Mouse (Mus musculus) hindbrain, embryonic 16.5 days (tissue): ENCODE data around the gene Cdkl1. TPM values are rescaled to one million over a fixed set of nuclear protein-coding genes. Genes with fewer than 3 reads are reported as not detected.

Experiments used
- ATAC-seq: fragments of 200-750 bp; cut with Nextera tagmentation; 2 replicates; pipeline ENCODE4 v1.8.0; 2017; ENCODE audit warnings: moderate TSS enrichment, moderate library complexity
- H3K27ac ChIP-seq: fragments of 300-500 bp; sonication (generic); 2 replicates; pipeline ENCODE4 v1.5.1; 2014; ENCODE audit warnings: low read depth, mild to moderate bottlenecking, control low read depth, low read length, moderate library complexity
- H3K27me3 ChIP-seq: fragments of 300-500 bp; sonication (generic); replicated peaks from 2 replicates; pipeline ENCODE4 v1.6.1; 2014; ENCODE audit warnings: low read length; ENCODE audit not compliant: control insufficient read depth, insufficient read depth
- H3K36me3 ChIP-seq: fragments of 300-500 bp; sonication (generic); 2 replicates; pipeline ENCODE4 v1.6.1; 2014; ENCODE audit warnings: mild to moderate bottlenecking, low read length, moderate library complexity, mixed read lengths; ENCODE audit not compliant: control insufficient read depth, insufficient read depth
- H3K4me1 ChIP-seq: fragments of 300-500 bp; sonication (generic); 2 replicates; pipeline ENCODE4 v1.6.1; 2014; ENCODE audit warnings: low read depth, low read length; ENCODE audit not compliant: control insufficient read depth, insufficient read depth
- H3K4me2 ChIP-seq: fragments of 300-500 bp; sonication (generic); 2 replicates; pipeline ENCODE4 v1.6.1; 2014; ENCODE audit warnings: mild to moderate bottlenecking, low read length, control low read depth, moderate library complexity
- H3K4me3 ChIP-seq: fragments of 300-500 bp; sonication (generic); 2 replicates; pipeline ENCODE4 v1.5.1; 2014; ENCODE audit warnings: mild to moderate bottlenecking, low read length, control low read depth, moderate library complexity
- H3K9ac ChIP-seq: fragments of 300-500 bp; sonication (generic); 2 replicates; pipeline ENCODE4 v1.6.1; 2014; ENCODE audit warnings: low read depth, mild to moderate bottlenecking, control low read depth, low read length, moderate library complexity
- H3K9me3 ChIP-seq: fragments of 300-500 bp; sonication (generic); 2 replicates; pipeline ENCODE4 v1.6.1; 2014; ENCODE audit warnings: mild to moderate bottlenecking, low read length, moderate library complexity; ENCODE audit not compliant: control insufficient read depth
- WGBS: fragments of 180-500 bp; shearing (Covaris S2); extraction: QIAGEN DNeasy Blood & Tissue Kit; methylation state at CpG from one replicate; pipeline ENCODE4 v1.1.7; 2014; 5-methylcytosine and 5-hydroxymethylcytosine counted together
- polyA plus RNA-seq: library from polyadenylated mRNA; unstranded; fragments of >200 nt; fragmentation: Nextera tagmentation; extraction: Ambion mirVana; gene quantifications from 2 replicates; pipeline ENCODE4 v1.2.1, GENCODE M21; 2015

The Cdkl1 gene
- polyA plus RNA-seq, 1 experiment from 2014 or later: 16.5 TPM

DNA sequence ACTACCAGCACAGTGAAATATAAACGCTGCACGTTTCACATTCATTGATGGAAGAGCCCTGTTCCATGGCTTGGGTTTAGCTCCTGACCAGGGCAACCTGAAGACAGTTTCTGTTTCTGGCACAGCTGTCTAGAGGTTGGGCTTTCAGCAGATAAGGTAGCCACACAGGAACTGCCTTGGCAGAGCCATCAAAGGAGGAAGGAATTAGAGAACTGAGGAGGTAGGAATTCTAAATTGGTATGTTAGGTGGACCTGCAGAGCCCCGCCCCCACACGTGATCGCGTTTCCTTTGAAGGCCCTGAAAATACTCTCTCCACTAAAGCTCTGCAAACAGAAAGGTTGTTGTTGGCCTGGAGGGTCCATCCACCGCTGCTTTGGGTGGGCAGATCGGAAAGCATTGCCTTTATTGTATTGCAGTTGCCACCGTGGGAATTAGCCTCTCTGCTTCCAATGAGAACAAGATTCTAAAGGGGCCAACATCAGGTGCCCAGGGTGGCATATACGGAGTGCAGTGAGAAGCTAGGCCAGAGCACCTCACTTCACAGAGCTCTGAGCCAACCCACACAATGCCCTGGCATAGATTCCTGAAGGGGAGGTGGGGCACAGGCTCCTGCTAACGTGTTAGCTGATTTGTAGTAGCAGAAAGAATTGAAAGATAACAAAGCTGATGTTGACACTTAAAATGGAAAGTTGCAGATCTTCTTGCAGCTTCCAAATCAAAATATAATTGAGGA lies 14.3 kb downstream of the Cdkl1 start:
- Histone ChIP-seq H3K4me3 (no peak overlapping the region), H3K27ac (no peak overlapping the region), H3K9me3 (no peaks in the 10 kb centered on the region), H3K27me3 (no peaks in the 10 kb centered on the region), H3K36me3 (no peaks in the 10 kb centered on the region), H3K9ac (no peak overlapping the region), H3K4me1 (no peaks in the 10 kb centered on the region), H3K4me2 (no peak overlapping the region)
- no peak for ATAC-seq
- WGBS: 76% methylated on average over 11 of the region's 11 CpGs

DNA sequence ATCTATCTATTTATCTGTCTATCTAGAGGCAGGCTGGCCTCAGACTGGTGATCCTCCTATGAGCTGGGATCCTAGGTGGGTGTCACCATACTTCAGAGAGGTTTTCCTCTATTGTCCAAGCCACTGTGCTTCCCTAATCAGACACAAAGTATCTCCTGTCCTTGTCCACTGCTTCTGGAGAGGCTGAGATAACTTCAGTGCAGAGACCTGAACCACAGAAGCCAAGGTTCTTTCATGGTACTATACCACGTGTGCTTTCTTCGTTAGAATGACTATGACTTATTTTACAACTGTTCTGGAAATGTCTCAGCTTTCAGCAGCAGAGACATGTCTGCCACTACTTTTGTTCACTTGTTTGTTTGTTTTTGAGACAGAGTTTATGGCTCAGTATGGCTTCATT lies 22.2 kb downstream of the Cdkl1 start:
- H3K27me3 ChIP-seq: no peaks in the 10 kb centered on the region
- ATAC-seq: no peak
- peaks cover 2% of the 10 kb centered on the region; the same call in 1 of the 2 replicates for H3K4me1 ChIP-seq
- no peak overlapping the region for H3K27ac ChIP-seq
- H3K9me3 ChIP-seq: no peaks in the 10 kb centered on the region
- H3K4me3 ChIP-seq: no peak overlapping the region
- WGBS: 85% methylated on average over 2 of the region's 2 CpGs
- H3K9ac ChIP-seq: no peak overlapping the region
- no peak overlapping the region for H3K4me2 ChIP-seq
- H3K36me3 ChIP-seq: no peaks in the 10 kb centered on the region

DNA sequence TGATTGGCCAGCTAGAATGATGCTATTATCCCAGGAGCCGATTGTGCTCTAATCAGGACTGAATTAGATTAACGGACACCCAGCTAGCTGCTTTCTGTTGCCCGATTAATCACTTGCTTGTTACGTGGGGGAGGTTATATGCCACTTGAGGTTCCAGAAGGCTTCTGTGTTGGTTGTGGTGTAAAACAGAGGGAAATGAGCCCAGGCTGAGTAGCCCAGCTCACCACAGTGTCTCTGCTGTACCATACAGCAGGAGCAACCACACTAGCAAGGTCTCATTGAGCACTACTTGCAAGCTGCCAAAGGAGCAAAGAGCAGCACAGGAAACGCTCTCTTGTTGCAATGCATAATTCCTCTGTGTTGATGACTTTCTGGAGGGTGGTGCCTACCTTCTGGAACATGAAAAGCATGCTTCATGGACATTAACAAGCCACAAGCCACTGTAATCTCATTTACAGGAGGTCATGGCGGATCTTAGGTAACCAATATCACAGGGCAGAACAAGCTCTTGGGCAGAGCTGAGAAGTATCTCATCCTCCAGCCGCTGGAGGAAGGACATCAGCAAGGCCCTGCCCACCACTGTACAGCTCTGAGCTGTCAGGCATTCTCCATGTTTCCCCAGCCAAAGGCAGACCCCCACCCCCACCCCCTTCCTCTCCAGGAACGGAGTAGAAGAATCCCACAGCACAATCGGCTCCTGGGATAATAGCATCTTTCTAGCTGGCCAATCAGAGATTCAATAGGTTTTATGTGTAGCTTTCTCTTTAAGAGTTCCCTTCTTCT lies 23.4 kb downstream of the Cdkl1 start:
- 44% methylated on average over 9 of the region's 9 CpGs for WGBS
- H3K27ac ChIP-seq: no peak overlapping the region
- no peaks in the 10 kb centered on the region for H3K9me3 ChIP-seq
- peaks cover 2% of the 10 kb centered on the region; the same call in 1 of the 2 replicates for H3K4me1 ChIP-seq
- H3K4me2 ChIP-seq: no peak overlapping the region
- H3K27me3 ChIP-seq: no peaks in the 10 kb centered on the region
- H3K4me3 ChIP-seq: no peak overlapping the region
- ATAC-seq: peak; percentile 34; the same call in 1 of the 2 replicates
- no peaks in the 10 kb centered on the region for H3K36me3 ChIP-seq
- H3K9ac ChIP-seq: no peak overlapping the region

DNA sequence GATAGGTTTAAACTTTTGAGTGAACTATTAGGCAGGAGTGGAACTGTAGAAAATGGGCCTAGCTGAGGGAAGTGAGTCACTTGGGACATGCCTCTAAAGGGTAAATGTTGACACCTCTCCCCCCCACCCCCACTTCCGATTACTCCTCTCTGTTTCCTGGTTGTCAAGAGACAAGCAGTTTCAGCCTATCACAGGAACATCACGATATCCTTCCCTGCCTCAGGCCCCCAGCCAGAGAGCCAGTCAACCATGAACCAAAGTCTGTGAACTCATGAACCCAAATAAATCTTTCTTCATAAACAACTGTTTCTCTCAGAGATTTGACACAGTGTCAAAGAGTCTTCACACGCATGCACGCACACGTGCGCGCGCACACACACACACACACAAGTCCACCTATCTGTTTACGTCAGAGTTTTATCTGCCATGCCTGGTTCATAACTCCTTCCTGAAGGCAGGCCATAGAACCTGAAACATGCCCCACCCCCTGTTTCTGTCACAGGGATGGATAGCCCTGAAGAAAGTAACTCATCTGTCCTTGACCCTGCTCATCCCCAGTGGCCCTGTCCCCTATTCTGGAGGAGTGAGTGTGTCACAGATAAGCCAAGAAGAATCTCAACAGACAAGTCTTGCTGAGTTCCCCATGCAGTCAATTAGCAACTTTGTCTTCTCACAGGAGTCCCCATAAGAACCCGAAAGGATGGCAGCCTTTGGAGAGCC lies 24.7 kb downstream of the Cdkl1 start:
- Histone ChIP-seq H3K9ac (no peak overlapping the region), H3K27me3 (no peaks in the 10 kb centered on the region), H3K9me3 (no peaks in the 10 kb centered on the region), H3K4me2 (no peak overlapping the region), H3K36me3 (no peaks in the 10 kb centered on the region), H3K27ac (no peak overlapping the region), H3K4me1 (peaks cover 2% of the 10 kb centered on the region; the same call in 1 of the 2 replicates), H3K4me3 (no peak overlapping the region)
- ATAC-seq: no peak
- 84% methylated on average over 10 of the region's 10 CpGs for WGBS

DNA sequence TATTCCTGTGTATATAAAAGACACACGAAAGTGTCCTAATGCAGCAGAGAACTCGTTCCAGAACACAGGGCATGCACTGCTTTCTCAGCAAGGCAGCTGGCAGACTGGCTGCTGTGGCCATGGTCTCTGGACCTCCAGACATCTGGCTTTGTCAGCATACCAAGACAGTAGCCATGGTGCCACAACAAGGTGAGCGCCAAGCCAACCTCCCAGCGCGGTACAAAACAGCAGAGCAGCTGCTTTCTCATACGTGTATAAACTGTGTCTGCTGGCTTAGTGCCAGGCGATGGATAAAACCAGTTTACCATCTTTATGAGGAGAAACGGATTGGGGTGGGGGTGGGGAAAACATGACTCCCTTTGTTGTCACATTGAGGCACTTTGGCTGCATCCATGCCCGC lies 25.5 kb downstream of the Cdkl1 start:
- no peak overlapping the region for H3K4me3 ChIP-seq
- no peak overlapping the region for H3K27ac ChIP-seq
- no peaks in the 10 kb centered on the region for H3K27me3 ChIP-seq
- H3K9me3 ChIP-seq: no peaks in the 10 kb centered on the region
- peaks cover 2% of the 10 kb centered on the region; the same call in 1 of the 2 replicates for H3K4me1 ChIP-seq
- no peaks in the 10 kb centered on the region for H3K36me3 ChIP-seq
- no peak for ATAC-seq
- H3K9ac ChIP-seq: no peak overlapping the region
- H3K4me2 ChIP-seq: no peak overlapping the region
- 48% methylated on average over 9 of the region's 9 CpGs for WGBS

DNA sequence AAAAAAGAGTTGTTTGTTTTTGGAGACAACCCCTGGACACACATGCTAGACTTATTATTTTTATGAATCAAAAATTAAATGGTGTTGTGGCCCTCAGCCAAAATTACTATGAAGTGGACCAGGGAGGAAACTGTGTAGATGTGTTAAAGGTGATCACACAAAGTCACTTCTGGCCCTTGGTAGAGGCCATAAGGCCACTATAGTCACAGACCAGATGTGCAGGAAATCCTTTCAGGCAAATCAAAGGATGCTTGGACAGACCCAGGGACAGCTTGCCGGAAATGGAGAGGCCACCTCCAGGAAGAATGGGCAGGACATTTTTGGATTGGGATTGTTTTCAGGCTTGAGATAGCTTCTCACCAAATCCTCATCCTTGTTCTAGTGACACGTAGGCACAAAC lies 29.5 kb downstream of the Cdkl1 start:
- Histone ChIP-seq H3K4me3 (no peak overlapping the region), H3K27me3 (no peaks in the 10 kb centered on the region), H3K9ac (no peak overlapping the region), H3K4me1 (peaks cover 9% of the 10 kb centered on the region), H3K4me2 (no peak overlapping the region), H3K9me3 (no peaks in the 10 kb centered on the region), H3K27ac (no peak overlapping the region), H3K36me3 (no peaks in the 10 kb centered on the region)
- WGBS: 68% methylated on average over 2 of the region's 2 CpGs
- ATAC-seq: no peak

DNA sequence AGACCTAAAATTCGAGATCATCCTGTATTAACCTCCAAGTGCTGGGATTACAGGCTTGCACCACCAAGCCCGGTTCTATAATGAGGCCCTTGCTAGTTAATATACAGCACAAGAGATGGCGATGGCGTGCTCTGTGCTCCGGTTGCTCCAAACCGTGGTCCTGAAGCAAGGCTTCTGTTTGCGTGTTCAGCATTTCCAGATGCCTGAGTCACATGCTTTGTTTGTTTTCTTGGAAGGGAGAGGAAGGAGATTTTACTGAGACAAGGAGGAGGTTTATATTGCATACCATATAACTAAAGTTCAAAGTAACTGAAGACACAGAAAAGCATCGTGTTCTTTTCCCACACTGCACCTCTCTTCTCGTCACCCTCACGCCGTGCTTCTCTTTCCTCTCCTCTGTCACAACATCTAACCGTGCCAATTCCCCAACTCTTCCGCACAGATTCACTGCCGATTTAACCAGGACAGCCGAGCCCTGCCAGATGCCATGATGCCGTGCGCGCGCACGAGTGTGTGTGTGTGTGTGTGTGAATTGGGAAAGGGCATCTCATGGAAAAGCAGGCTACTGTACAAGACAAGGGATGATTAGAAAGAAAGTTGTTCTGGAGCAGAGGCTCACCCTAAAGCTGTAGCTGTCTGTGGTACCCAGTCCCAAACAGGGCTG lies 30.2 kb downstream of the Cdkl1 start:
- Histone ChIP-seq H3K4me3 (no peak overlapping the region), H3K9me3 (no peaks in the 10 kb centered on the region), H3K27me3 (no peaks in the 10 kb centered on the region), H3K9ac (no peak overlapping the region), H3K27ac (no peak overlapping the region), H3K4me1 (peaks cover 9% of the 10 kb centered on the region), H3K36me3 (no peaks in the 10 kb centered on the region), H3K4me2 (no peak overlapping the region)
- ATAC-seq: no peak
- 87% methylated on average over 20 of the region's 20 CpGs for WGBS

DNA sequence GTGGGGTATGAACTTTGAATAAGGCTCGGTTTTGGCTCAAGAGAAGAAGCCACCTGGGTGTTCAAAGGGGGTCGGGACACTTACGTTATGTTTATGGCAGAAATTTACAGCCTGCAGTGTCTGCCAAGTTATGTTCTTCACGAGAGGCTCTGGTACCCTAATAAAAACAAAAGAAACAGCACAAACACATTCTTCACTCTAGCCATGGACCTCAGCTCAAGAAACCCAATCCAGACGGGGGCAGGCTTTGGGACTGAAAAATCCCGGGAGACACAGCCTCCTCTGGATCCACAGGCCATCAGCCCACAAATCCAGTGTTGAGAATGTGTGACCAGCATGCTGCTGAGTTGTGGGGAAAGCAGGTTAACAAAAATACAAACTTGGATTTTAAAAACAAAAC lies 31.1 kb downstream of the Cdkl1 start:
- no peaks in the 10 kb centered on the region for H3K36me3 ChIP-seq
- H3K9me3 ChIP-seq: no peaks in the 10 kb centered on the region
- no peak for ATAC-seq
- H3K9ac ChIP-seq: no peak overlapping the region
- no peaks in the 10 kb centered on the region for H3K27me3 ChIP-seq
- WGBS: 65% methylated on average over 6 of the region's 6 CpGs
- peaks cover 7% of the 10 kb centered on the region for H3K4me1 ChIP-seq
- H3K27ac ChIP-seq: no peak overlapping the region
- H3K4me3 ChIP-seq: no peak overlapping the region
- H3K4me2 ChIP-seq: no peak overlapping the region
